Comparison of ENCODE assay signal across 8 mouse cellular contexts in the genomic region with DNA sequence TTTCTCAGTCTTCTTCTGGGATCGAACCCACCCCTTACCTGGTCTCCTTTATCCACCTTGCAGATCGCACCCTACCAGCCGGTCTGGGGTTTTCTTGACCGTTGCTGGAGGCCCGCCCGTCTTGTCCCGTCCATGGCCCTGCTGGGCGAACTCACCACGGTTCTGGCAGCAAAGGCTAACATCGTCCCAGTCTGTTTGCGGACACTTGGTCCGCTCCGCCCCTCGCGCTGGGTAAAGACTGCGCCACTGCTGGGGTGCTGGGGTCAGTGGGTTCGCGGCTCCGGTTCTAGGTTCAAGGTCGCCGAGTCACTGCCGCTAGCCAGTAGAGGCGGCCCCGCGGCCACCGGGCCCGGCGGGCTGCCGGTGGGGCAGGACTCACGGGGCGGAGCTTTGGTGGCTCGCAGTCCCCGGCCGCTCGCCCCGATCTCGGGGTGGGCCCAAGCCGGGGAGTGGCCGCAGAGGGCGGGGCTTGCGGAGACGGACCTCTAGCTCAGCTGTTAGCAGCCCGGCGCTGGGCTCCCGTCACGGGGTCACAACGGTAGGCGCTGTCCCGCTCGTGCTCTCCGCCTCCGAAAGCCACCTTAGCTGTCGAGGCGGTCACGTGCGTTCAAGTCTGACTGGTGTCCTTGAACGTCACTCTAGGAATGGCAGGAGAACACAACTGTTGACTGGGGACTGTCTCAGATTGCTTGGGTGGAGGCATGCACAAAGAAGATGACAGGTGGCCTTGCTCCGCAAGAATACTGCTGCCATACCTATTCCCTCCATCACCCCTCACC. TPM values are rescaled to one million over a fixed set of nuclear protein-coding genes. Genes with fewer than 3 reads are reported as not detected.
DNase-seq lines count a peak whose midpoint lies in the region; ATAC-seq lines count a peak whose summit lies in the region.

A gene (minus strand): TSS at position 657 of the 779 bp plus-strand sequence.

- H3K4me2 ChIP-seq in hindbrain, embryonic 12.5 days (replicated peaks) = peak within 1 kb of the TSS; percentile 63

- peak; percentile 91 for ATAC-seq in hindbrain, embryonic 12.5 days (ENCODE audit: low FRiP score)

- no peaks in the 10 kb centered on the region for H3K9me3 ChIP-seq in hindbrain, embryonic 12.5 days (replicated peaks)

- WGBS in hindbrain, embryonic 12.5 days = 1% methylated on average over 58 of the region's 58 CpGs

- peak; percentile 94 for DNase-seq in ZHBTc4 (ENCODE audit: low read depth, low spot score)
- peak; percentile 90 to 94 for DNase-seq in cerebellum, postnatal 14 days
- peak; percentile 89 to 90 for DNase-seq in frontal cortex, postnatal 14 days (ENCODE audit: low spot score in 2 of 2)
- DNase-seq in left cerebral cortex, adult 11 months (ENCODE audit: low spot score) = peak; percentile 90
- DNase-seq in lung, postnatal 36 days = peak; percentile 97
- DNase-seq in retina, postnatal 7 days (ENCODE audit: low read depth, low spot score) = peak; percentile 62
- DNase-seq in urinary bladder, postnatal 25 days (ENCODE audit: low spot score) = peak; percentile 87

- peaks cover 3% of the 10 kb centered on the region; the same call in 1 of the 2 replicates for H3K27me3 ChIP-seq in hindbrain, embryonic 12.5 days

- H3K36me3 ChIP-seq in hindbrain, embryonic 12.5 days = peaks cover 11% of the 10 kb centered on the region

- H3K9ac ChIP-seq in hindbrain, embryonic 12.5 days = peak within 1 kb of the TSS; percentile 96

- peaks cover 43% of the 10 kb centered on the region for H3K4me1 ChIP-seq in hindbrain, embryonic 12.5 days

- peak within 1 kb of the TSS; percentile 81 for H3K4me3 ChIP-seq in hindbrain, embryonic 12.5 days

- H3K27ac ChIP-seq in hindbrain, embryonic 12.5 days = peak within 1 kb of the TSS; percentile 98

RNA-seq across cellular contexts. Expression of the gene that starts here (rescaled TPM):
- polyA plus RNA-seq in hindbrain, embryonic 12.5 days (2016; fragmentation: Nextera tagmentation; extraction: Ambion mirVana) = 23.9 and 26.8 TPM in 2 replicates

Comparison
In these comparisons a context has a peak if more than half of its experiments do, and no peak if none do; other contexts are left out.
1. Peak in every context shown above with its lines: DNase-seq, ATAC-seq, H3K4me3 ChIP-seq and H3K27ac ChIP-seq.